Mouse (Mus musculus): Measurements from ENCODE around the gene Osbpl6. TPM values are rescaled to one million over a fixed set of nuclear protein-coding genes. Genes with fewer than 3 reads are reported as not detected.

The Osbpl6 gene
- total and polyA plus RNA-seq, 3 experiments = 0.22 TPM; not detected in 2

DNA sequence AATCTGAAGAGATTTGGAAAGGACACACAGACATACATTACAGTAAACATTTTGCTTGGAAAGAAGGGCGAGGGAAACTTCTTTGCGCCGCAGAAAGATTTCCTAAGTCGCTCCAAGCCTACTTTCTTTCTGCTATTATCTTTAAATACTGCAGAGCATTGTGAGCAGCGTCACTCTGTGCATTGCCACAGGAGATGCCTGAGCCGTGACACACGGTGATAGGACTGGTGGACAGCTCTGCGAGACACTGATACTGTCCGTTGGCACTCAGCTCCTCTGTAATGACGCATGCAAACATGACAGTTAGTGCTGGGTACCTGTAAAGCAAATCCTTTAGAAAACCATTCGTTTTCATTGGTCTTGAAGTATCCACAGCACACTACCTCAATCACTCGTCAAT is 224.0 kb downstream of the Osbpl6 start:
- Histone ChIP-seq H3K27me3 (ENCODE audit: insufficient read depth, low read length) (no peaks in the 10 kb centered on the region), H3K36me3 (replicated peaks) (peaks cover 24% of the 10 kb centered on the region), H3K4me3 (ENCODE audit: low read depth, low read length) (no peak overlapping the region), H3K9me3 (replicated peaks) (no peaks in the 10 kb centered on the region), H3K4me1 (ENCODE audit: insufficient read depth, low read depth, low read length) (no peaks in the 10 kb centered on the region)
- DNase-seq (ENCODE audit: low spot score) (no peak), ATAC-seq (ENCODE audit: extremely low read depth, insufficient number of reproducible peaks, low FRiP score, poor library complexity, severe bottlenecking) (no peak)
- no peak for TF ChIP-seq GATA2 (IDR thresholded peaks at IDR 0.05; ENCODE audit: borderline replicate concordance, low read depth, low read length)
- TF ChIP-seq CTCF (IDR thresholded peaks at IDR 0.05; ENCODE audit: low read depth, low read length) = no peak

DNA sequence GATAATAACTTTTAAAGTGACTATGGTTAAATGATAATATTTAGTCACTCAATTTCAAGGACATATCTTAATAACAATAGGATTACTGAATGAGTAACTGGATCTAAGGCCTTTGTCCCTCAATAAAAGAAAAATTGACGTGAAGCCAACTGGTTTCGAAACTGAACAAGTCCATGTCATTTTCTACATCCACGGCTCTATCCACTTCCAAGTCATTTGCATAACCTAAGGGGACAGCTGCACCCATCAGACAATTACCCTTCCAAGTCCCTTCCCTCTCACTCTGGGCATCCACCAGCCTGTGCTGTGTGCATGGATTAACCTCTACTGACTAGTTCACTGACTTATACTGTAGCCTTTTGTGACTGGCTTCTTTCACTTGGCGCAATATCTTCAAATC is 225.3 kb downstream of the Osbpl6 start:
- Histone ChIP-seq H3K27me3 (ENCODE audit: insufficient read depth, low read length) (no peaks in the 10 kb centered on the region), H3K4me1 (ENCODE audit: insufficient read depth, low read depth, low read length) (no peaks in the 10 kb centered on the region), H3K9me3 (replicated peaks) (no peaks in the 10 kb centered on the region), H3K36me3 (replicated peaks) (peaks cover 34% of the 10 kb centered on the region), H3K4me3 (ENCODE audit: low read depth, low read length) (no peak overlapping the region)
- DNase-seq (ENCODE audit: low spot score) (no peak), ATAC-seq (ENCODE audit: extremely low read depth, insufficient number of reproducible peaks, low FRiP score, poor library complexity, severe bottlenecking) (no peak)
- TF ChIP-seq CTCF (IDR thresholded peaks at IDR 0.05; ENCODE audit: low read depth, low read length) = no peak
- no peak for TF ChIP-seq GATA1 (IDR thresholded peaks at IDR 0.05; ENCODE audit: borderline replicate concordance, low read length)
- TF ChIP-seq TAL1 (conservative IDR thresholded peaks at IDR 0.05; ENCODE audit: low read depth, low read length) = no peak
- no peak for TF ChIP-seq POLR2AphosphoS5 (IDR thresholded peaks at IDR 0.05; ENCODE audit: insufficient replicate concordance, low read depth, low read length)
- no peak for TF ChIP-seq GATA2 (IDR thresholded peaks at IDR 0.05; ENCODE audit: borderline replicate concordance, low read depth, low read length)

DNA sequence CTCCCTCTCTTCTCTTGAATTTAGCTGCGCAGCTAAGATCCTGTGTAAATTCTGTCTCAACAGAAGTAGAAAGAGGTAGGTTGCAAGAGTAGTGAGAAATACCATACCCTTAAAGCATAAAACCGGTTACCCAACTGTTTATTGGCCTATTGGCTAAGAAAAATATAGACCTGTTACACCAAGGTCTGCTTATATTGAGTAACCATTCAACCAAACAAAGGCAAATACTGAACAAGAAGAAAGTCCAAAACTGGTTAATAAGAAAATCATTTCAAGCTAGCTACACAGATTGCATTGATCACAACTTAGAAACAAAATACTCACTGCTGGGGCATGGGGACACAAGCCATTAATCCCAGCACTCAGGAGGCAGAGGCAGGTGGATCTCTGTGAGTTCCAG is 233.3 kb downstream of the Osbpl6 start:
- H3K9me3 ChIP-seq (replicated peaks) = no peaks in the 10 kb centered on the region
- H3K4me1 ChIP-seq (ENCODE audit: insufficient read depth, low read depth, low read length) = peaks cover 9% of the 10 kb centered on the region; the same call in 1 of the 2 replicates
- H3K36me3 ChIP-seq (replicated peaks) = peaks cover 40% of the 10 kb centered on the region
- no peak for DNase-seq (ENCODE audit: low spot score)
- no peaks in the 10 kb centered on the region for H3K27me3 ChIP-seq (ENCODE audit: insufficient read depth, low read length)
- no peak for TF ChIP-seq GATA1 (IDR thresholded peaks at IDR 0.05; ENCODE audit: borderline replicate concordance, low read length)
- TF ChIP-seq CTCF (IDR thresholded peaks at IDR 0.05; ENCODE audit: low read depth, low read length) = no peak
- no peak for TF ChIP-seq TAL1 (conservative IDR thresholded peaks at IDR 0.05; ENCODE audit: low read depth, low read length)
- no peak for TF ChIP-seq GATA2 (IDR thresholded peaks at IDR 0.05; ENCODE audit: borderline replicate concordance, low read depth, low read length)
- no peak for TF ChIP-seq POLR2AphosphoS5 (IDR thresholded peaks at IDR 0.05; ENCODE audit: insufficient replicate concordance, low read depth, low read length)
- H3K4me3 ChIP-seq (ENCODE audit: low read depth, low read length) = no peak overlapping the region
- no peak for ATAC-seq (ENCODE audit: extremely low read depth, insufficient number of reproducible peaks, low FRiP score, poor library complexity, severe bottlenecking)

DNA sequence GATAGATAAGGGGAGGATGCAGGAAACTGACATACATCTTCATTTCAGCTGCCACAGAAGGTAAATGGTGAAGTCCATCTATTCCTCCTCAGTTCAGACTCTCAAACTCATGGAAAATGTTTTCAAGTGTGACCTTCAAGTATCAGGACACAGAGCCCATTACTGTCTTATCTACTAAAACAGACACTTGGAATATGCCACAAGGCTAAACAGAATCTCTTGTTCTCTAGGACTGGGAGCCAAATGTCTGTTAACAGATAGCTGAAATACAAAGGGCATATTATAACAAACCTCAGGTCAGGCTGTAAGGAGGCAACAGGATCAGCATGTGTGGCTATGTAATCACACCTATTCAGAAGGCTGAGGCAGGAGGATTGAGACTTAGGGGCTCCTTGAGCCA is 237.5 kb downstream of the Osbpl6 start:
- no peak overlapping the region for H3K4me3 ChIP-seq (ENCODE audit: low read depth, low read length)
- peaks cover 17% of the 10 kb centered on the region for H3K36me3 ChIP-seq (replicated peaks)
- no peak for DNase-seq (ENCODE audit: low spot score)

DNA sequence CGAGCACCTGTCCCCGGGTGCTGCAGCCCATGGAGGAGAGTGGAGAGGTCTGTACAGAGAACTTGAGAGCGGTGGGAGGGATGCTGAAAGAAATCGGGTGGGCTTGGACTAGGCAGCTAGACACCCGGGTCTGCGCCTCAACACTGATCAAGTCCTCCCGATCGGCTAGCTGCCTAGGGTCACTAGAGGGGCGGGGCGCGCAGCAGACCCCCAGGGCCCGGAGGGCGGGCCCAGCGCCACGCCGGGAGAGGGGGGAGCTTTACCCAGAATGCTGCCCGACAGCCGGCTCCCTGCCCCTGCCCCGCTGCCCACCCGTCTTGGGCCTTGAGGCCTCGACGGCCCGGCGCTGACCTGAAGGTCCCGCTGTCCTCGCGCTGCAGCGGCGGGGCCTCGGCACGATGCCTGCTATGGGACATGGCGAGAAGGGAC is 241.1 kb downstream of the Osbpl6 start:
- DNase-seq (ENCODE audit: low spot score) = no peak
- Histone ChIP-seq H3K4me3 (ENCODE audit: low read depth, low read length) (peak overlapping the region; percentile 91), H3K9me3 (replicated peaks) (no peaks in the 10 kb centered on the region), H3K4me1 (ENCODE audit: insufficient read depth, low read depth, low read length) (peaks cover 33% of the 10 kb centered on the region), H3K36me3 (replicated peaks) (no peaks in the 10 kb centered on the region), H3K27me3 (ENCODE audit: insufficient read depth, low read length) (no peaks in the 10 kb centered on the region)
- no peak for ATAC-seq (ENCODE audit: extremely low read depth, insufficient number of reproducible peaks, low FRiP score, poor library complexity, severe bottlenecking)
- no peak for TF ChIP-seq TAL1 (conservative IDR thresholded peaks at IDR 0.05; ENCODE audit: low read depth, low read length)
- TF ChIP-seq POLR2AphosphoS5 (IDR thresholded peaks at IDR 0.05; ENCODE audit: insufficient replicate concordance, low read depth, low read length) = no peak
- TF ChIP-seq GATA1 (IDR thresholded peaks at IDR 0.05; ENCODE audit: borderline replicate concordance, low read length) = no peak
- no peak for TF ChIP-seq GATA2 (IDR thresholded peaks at IDR 0.05; ENCODE audit: borderline replicate concordance, low read depth, low read length)
- no peak for TF ChIP-seq CTCF (IDR thresholded peaks at IDR 0.05; ENCODE audit: low read depth, low read length)

More for the DNA sequence above, 237.5 kb downstream of the Osbpl6 start:
- H3K9me3 ChIP-seq (replicated peaks) = no peaks in the 10 kb centered on the region
- no peaks in the 10 kb centered on the region for H3K27me3 ChIP-seq (ENCODE audit: insufficient read depth, low read length)
- ATAC-seq (ENCODE audit: extremely low read depth, insufficient number of reproducible peaks, low FRiP score, poor library complexity, severe bottlenecking) = no peak
- H3K4me1 ChIP-seq (ENCODE audit: insufficient read depth, low read depth, low read length) = peaks cover 31% of the 10 kb centered on the region
- no peak for TF ChIP-seq POLR2AphosphoS5 (IDR thresholded peaks at IDR 0.05; ENCODE audit: insufficient replicate concordance, low read depth, low read length)
- TF ChIP-seq CTCF (IDR thresholded peaks at IDR 0.05; ENCODE audit: low read depth, low read length) = no peak
- TF ChIP-seq GATA1 (IDR thresholded peaks at IDR 0.05; ENCODE audit: borderline replicate concordance, low read length) = no peak

DNA sequence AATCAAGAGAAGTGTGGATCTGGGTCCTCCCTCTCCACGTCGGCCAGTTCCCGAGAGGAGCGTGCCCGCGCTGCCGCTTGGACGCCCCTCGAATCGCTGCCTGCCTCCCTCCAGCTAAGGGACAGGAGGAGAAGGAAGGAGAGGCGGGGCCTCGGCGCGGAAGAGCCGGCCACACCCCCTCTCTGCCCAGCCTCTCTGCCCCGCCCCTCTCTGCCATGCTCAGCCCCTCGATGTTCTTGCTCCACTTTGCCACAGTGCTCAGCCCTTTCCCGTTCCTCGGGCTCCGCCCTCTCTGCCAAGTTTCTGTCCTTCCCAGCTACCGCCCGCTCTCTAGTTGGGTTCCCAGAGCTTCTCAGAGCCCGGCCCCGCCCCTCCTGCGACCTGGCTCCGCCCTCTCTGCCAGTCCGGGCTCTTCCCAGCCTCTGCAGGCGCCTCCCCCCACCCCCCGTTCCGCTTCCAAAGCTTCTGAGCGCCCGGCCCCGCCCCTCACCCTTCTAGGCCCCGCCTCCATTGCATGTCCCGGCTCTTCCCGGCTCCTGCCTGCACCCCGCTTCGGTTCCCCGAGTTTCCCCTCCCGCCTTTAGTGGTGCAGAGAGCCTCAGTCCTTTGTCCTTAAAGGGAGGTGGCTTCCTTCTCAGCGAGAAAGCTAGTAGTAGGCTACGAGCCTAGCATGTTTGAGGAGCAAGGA is 241.7 kb downstream of the Osbpl6 start, which contains the start of the genes Prkra and Pjvk:
TSS of gene Prkra (minus strand) at position 133 of the 688 bp plus-strand sequence.
TSS of gene Pjvk (plus strand) at position 594 of the 688 bp plus-strand sequence.
- no peaks in the 10 kb centered on the region for H3K36me3 ChIP-seq (replicated peaks)
- TF ChIP-seq GATA2 (IDR thresholded peaks at IDR 0.05; ENCODE audit: borderline replicate concordance, low read depth, low read length) = no peak
- H3K9me3 ChIP-seq (replicated peaks) = no peaks in the 10 kb centered on the region; the same call in 1 of the 2 replicates
- H3K4me1 ChIP-seq (ENCODE audit: insufficient read depth, low read depth, low read length) = peaks cover 33% of the 10 kb centered on the region
- no peaks in the 10 kb centered on the region for H3K27me3 ChIP-seq (ENCODE audit: insufficient read depth, low read length)
- H3K4me3 ChIP-seq (ENCODE audit: low read depth, low read length) = peak within 1 kb of the TSS; percentile 91
- ATAC-seq (ENCODE audit: extremely low read depth, insufficient number of reproducible peaks, low FRiP score, poor library complexity, severe bottlenecking) (peak; percentile 98), DNase-seq (ENCODE audit: low spot score) (peak; percentile 86)
